Mouse (Mus musculus) thymus, adult 2 months (tissue): ENCODE results near the gene Pigk. TPM values are rescaled to one million over a fixed set of nuclear protein-coding genes. Genes with fewer than 3 reads are reported as not detected.

Source experiments
- DNase-seq: peaks from one replicate; pipeline ENCODE4 v3.0.0; 2021
- H3K27ac ChIP-seq: fragments of 200-500 bp; 2 replicates; pipeline ENCODE4 v1.5.1; 2012; ENCODE audit warnings: low read length, control low read depth; ENCODE audit not compliant: control insufficient read depth, insufficient read depth
- H3K27me3 ChIP-seq: fragments of 200-500 bp; 2 replicates; pipeline ENCODE4 v1.6.1; 2012; ENCODE audit warnings: mild to moderate bottlenecking, low read length, moderate library complexity, mixed read lengths; ENCODE audit not compliant: control insufficient read depth, insufficient read depth
- H3K36me3 ChIP-seq: fragments of 200-500 bp; 2 replicates; pipeline ENCODE4 v1.6.1; 2012; ENCODE audit warnings: mild to moderate bottlenecking, low read length, moderate library complexity; ENCODE audit not compliant: control insufficient read depth, insufficient read depth
- H3K4me1 ChIP-seq: fragments of 200-500 bp; replicated peaks from 2 replicates; pipeline ENCODE4 v1.6.1; 2012; ENCODE audit warnings: low read length; ENCODE audit not compliant: control insufficient read depth, insufficient read depth
- H3K4me3 ChIP-seq: fragments of 200-500 bp; 2 replicates; pipeline ENCODE4 v1.5.1; 2012; ENCODE audit warnings: mild to moderate bottlenecking, low read length, control low read depth, moderate library complexity; ENCODE audit not compliant: control insufficient read depth, insufficient read depth
- CTCF ChIP-seq: fragments of 200-500 bp; IDR thresholded peaks from 2 replicates; pipeline ENCODE4 v1.5.1; 2012; ENCODE audit warnings: mild to moderate bottlenecking, control low read depth, low read length, moderate library complexity, borderline replicate concordance; ENCODE audit not compliant: control insufficient read depth, poor library complexity, insufficient read depth; ENCODE audit errors: extremely low read depth
- POLR2A ChIP-seq: fragments of 200-500 bp; IDR thresholded peaks from 2 replicates; pipeline ENCODE4 v1.6.1; 2012; ENCODE audit warnings: mild to moderate bottlenecking, low read length, control low read depth, moderate library complexity; ENCODE audit not compliant: control insufficient read depth, poor library complexity, insufficient read depth; ENCODE audit errors: extremely low read depth
- WGBS: fragments of 180-500 bp; shearing (Covaris S2); methylation state at CpG from one replicate; pipeline ENCODE4 v1.1.7; 2018; 5-methylcytosine and 5-hydroxymethylcytosine counted together
- polyA plus RNA-seq: library from polyadenylated mRNA; depleted of rRNA; stranded (reverse); fragments of >200 nt; gene quantifications from 2 replicates; pipeline ENCODE4 v1.2.3, GENCODE M21; 2012

The Pigk gene
- polyA plus RNA-seq, 1 experiment, result 10.9 TPM

DNA sequence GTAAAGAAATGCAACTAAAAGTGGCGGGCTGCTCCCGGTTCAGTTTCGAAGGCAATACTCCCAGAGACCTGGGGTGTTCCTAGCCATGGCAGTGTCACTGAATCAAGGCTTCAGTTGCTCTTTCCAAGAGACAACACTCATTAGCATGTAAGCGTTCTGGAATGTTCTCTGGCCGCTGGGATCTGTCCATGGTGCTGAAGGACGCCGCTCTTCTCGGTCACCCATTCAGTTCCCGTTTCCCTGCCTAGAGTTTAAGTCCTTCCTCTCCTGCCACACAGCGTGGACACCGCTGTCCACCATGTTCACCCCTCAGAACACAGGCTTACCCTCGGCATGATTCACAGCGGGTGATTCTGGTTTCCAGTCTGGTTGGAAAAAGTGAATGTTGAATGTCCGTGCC lies 107.3 kb downstream of the Pigk start:
- no peak overlapping the region for H3K27ac ChIP-seq
- no peaks in the 10 kb centered on the region for H3K27me3 ChIP-seq

GRCm38 (mm10) chr3:152831377-152831776 lies 117.5 kb downstream of the Pigk start:
- no peaks in the 10 kb centered on the region for H3K36me3 ChIP-seq
- H3K4me1 ChIP-seq, result no peaks in the 10 kb centered on the region
- H3K4me3 ChIP-seq, result no peak overlapping the region
- no peak for DNase-seq
- no peak for TF ChIP-seq POLR2A
- 33% methylated on average over 3 of the region's 3 CpGs for WGBS
- H3K27me3 ChIP-seq, result no peaks in the 10 kb centered on the region
- H3K27ac ChIP-seq, result no peak overlapping the region

More for the DNA sequence above, 107.3 kb downstream of the Pigk start:
- no peaks in the 10 kb centered on the region for H3K4me1 ChIP-seq
- no peak overlapping the region for H3K4me3 ChIP-seq
- no peaks in the 10 kb centered on the region for H3K36me3 ChIP-seq
- WGBS, result 56% methylated on average over 14 of the region's 14 CpGs
- DNase-seq, result peak; percentile 30
- TF ChIP-seq CTCF (no peak), POLR2A (no peak)

DNA sequence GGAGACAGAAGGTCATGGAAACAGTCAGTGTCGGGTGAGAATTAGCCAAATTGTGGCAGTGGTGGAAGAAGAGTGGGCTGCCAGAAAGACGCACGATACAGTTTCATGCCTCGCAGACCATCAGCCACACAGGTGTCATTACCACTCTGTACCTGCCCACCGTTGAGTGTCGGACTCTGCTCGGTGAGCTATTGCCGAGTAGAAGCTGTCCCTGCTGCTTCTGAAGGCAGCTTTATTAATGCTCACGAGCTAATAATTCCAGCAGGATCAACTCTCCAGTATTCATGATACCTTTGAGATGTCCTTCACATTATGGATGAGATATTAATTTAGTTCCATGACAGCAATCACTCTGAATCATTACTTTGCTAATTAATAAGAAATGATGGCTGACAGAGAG lies 118.1 kb downstream of the Pigk start:
- DNase-seq, result no peak
- WGBS, result 96% methylated on average over 9 of the region's 9 CpGs
- no peaks in the 10 kb centered on the region for H3K27me3 ChIP-seq
- no peak for TF ChIP-seq CTCF
- H3K27ac ChIP-seq, result no peak overlapping the region
- H3K4me1 ChIP-seq, result no peaks in the 10 kb centered on the region
- H3K36me3 ChIP-seq, result no peaks in the 10 kb centered on the region
- no peak overlapping the region for H3K4me3 ChIP-seq

- no peaks in the 10 kb centered on the region for H3K27me3 ChIP-seq
- TF ChIP-seq POLR2A (no peak), CTCF (no peak)
- H3K36me3 ChIP-seq, result no peaks in the 10 kb centered on the region
- no peak overlapping the region for H3K4me3 ChIP-seq
- DNase-seq, result no peak
- H3K27ac ChIP-seq, result no peak overlapping the region
- 98% methylated on average over 4 of the region's 4 CpGs for WGBS
- H3K4me1 ChIP-seq, result no peaks in the 10 kb centered on the region
Measured at GRCm38 (mm10) chr3:152832436-152832835, 118.5 kb downstream of the Pigk start.

GRCm38 (mm10) chr3:152837407-152837806 lies 123.5 kb downstream of the Pigk start:
- Histone ChIP-seq H3K4me1 (no peaks in the 10 kb centered on the region), H3K36me3 (no peaks in the 10 kb centered on the region), H3K4me3 (no peak overlapping the region), H3K27me3 (no peaks in the 10 kb centered on the region), H3K27ac (no peak overlapping the region)
- TF ChIP-seq CTCF (no peak), POLR2A (no peak)
- no peak for DNase-seq
- 82% methylated on average over 2 of the region's 2 CpGs for WGBS

- no peak for TF ChIP-seq POLR2A
- no peak for TF ChIP-seq CTCF
- H3K27me3 ChIP-seq, result no peaks in the 10 kb centered on the region
- H3K27ac ChIP-seq, result no peak overlapping the region
- H3K4me3 ChIP-seq, result no peak overlapping the region
- 100% methylated on average over 1 of the region's 1 CpGs for WGBS
- H3K4me1 ChIP-seq, result no peaks in the 10 kb centered on the region
- H3K36me3 ChIP-seq, result no peaks in the 10 kb centered on the region
- DNase-seq, result no peak
Measured at GRCm38 (mm10) chr3:152837938-152838337, 124.0 kb downstream of the Pigk start.

DNA sequence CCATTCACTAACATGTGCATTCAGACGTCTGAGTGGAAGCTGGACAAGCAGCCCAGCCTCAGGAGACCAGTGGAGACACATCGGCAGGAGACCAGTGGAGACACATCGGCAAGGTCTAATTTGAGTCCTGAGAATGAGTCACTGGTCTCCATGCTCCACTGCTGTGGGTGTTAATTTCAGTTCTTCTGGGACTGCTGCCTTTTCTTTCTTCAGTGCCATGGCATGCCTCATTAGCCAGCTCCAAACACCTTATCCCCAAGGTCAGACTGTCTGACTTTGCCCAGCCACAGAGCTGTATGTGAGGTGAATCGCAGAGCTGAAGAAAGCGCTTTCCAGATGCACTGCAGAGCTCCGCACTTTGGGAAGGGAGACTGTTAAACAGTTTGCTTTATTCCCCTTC lies 127.4 kb downstream of the Pigk start:
- no peaks in the 10 kb centered on the region for H3K36me3 ChIP-seq

More for the DNA sequence above, 127.4 kb downstream of the Pigk start:
- H3K4me3 ChIP-seq, result no peak overlapping the region
- H3K27ac ChIP-seq, result no peak overlapping the region
- H3K4me1 ChIP-seq, result no peaks in the 10 kb centered on the region
- no peaks in the 10 kb centered on the region for H3K27me3 ChIP-seq
- WGBS, result 95% methylated on average over 6 of the region's 6 CpGs
- TF ChIP-seq POLR2A (no peak), CTCF (no peak)
- DNase-seq, result no peak
